Mouse (Mus musculus) left cerebral cortex, adult 18-20 months (tissue): Measurements from ENCODE around the gene Trp53bp1. TPM values are rescaled to one million over a fixed set of nuclear protein-coding genes. Genes with fewer than 3 reads are reported as not detected.

Source experiments
- DNase-seq, 2 experiments: peaks; one replicate each; pipeline ENCODE4 v3.0.0; 2021 to 2022; ENCODE audit warnings: low spot score in 2 of 2, mixed read lengths in 1 of 2
- total RNA-seq, 2 experiments: library from RNA; stranded (reverse); gene quantifications; 2 replicates each; pipeline ENCODE4 v1.2.3; 2021

Gene Trp53bp1
- total RNA-seq, 2 experiments from 2014 or later: 140 to 151 TPM

- no peak for DNase-seq
Observed at GRCm38 (mm10) chr2:121149679-121150078, 121.5 kb downstream of the Trp53bp1 start.

Other genes starting within 250 kb of the Trp53bp1 start
- gene Epb42, start 234.3 kb downstream of the Trp53bp1 start, total RNA-seq: not detected
- gene Tgm5, start 185.6 kb downstream of the Trp53bp1 start, total RNA-seq: under 1 TPM in 1 of 2 experiments, not detected in 1; 0.14 TPM
- gene Tgm7, start 161.6 kb downstream of the Trp53bp1 start, total RNA-seq: under 1 TPM in 1 of 2 experiments, not detected in 1; 0.21 TPM
- gene Adal, start 131.0 kb downstream of the Trp53bp1 start, total RNA-seq: 10 to 100 TPM; 14.5 to 17.8 TPM
- 1 to 10 TPM; 6.9 to 7.6 TPM for gene Lcmt2, start 130.8 kb downstream of the Trp53bp1 start, total RNA-seq
- 10 to 100 TPM; 45.6 to 49.8 TPM for gene Tubgcp4, start 100.8 kb downstream of the Trp53bp1 start, total RNA-seq
- gene Zscan29, start 100.3 kb downstream of the Trp53bp1 start, total RNA-seq: 1 to 10 TPM; 6.5 to 6.9 TPM
- 100 to 1,000 TPM; 521 to 561 TPM for gene Map1a, start 18.2 kb upstream of the Trp53bp1 start, total RNA-seq
- 100 to 1,000 TPM; 132 to 136 TPM for gene Ppip5k1, start 84.0 kb upstream of the Trp53bp1 start, total RNA-seq
- gene Ckmt1, start 86.3 kb upstream of the Trp53bp1 start, total RNA-seq: 100 to 1,000 TPM; 365 to 394 TPM
- under 1 TPM; 0.09 to 0.23 TPM for gene Strc, start 115.8 kb upstream of the Trp53bp1 start, total RNA-seq
- gene Pdia3, start 142.4 kb upstream of the Trp53bp1 start, total RNA-seq: 100 to 1,000 TPM; 188 to 192 TPM
- 1 to 10 TPM; 2.6 to 3.9 TPM for gene Catsper2, start 142.4 kb upstream of the Trp53bp1 start, total RNA-seq
- not detected for gene Ell3, start 172.9 kb upstream of the Trp53bp1 start, total RNA-seq
- 100 to 1,000 TPM; 150 to 163 TPM for gene Serf2, start 177.8 kb upstream of the Trp53bp1 start, total RNA-seq
- 10 to 100 TPM; 18.3 to 20.9 TPM for gene Hypk, start 181.9 kb upstream of the Trp53bp1 start, total RNA-seq
- under 1 TPM; 0.26 to 0.37 TPM for gene Serinc4, start 185.4 kb upstream of the Trp53bp1 start, total RNA-seq
- 10 to 100 TPM; 41.6 to 45.0 TPM for gene Mfap1b, start 202.7 kb upstream of the Trp53bp1 start, total RNA-seq
- gene Mfap1a, start 235.3 kb upstream of the Trp53bp1 start, total RNA-seq: 10 to 100 TPM; 27.9 to 34.0 TPM
- 1 to 10 TPM; 4.2 to 4.7 TPM for gene Wdr76, start 235.3 kb upstream of the Trp53bp1 start, total RNA-seq